Mouse (Mus musculus) liver, embryonic 16.5 days (tissue): Measurements from ENCODE around the gene Kptn. TPM values are rescaled to one million over a fixed set of nuclear protein-coding genes. Genes with fewer than 3 reads are reported as not detected.

ENCODE experiments used
- ATAC-seq: fragments of 200-750 bp; cut with Nextera tagmentation; 2 replicates; pipeline ENCODE4 v1.8.0; 2017; ENCODE audit warnings: low read depth, mild to moderate bottlenecking, moderate number of reproducible peaks, moderate library complexity
- H3K27ac ChIP-seq: fragments of 300-500 bp; sonication (generic); 2 replicates; pipeline ENCODE4 v1.5.1; 2014; ENCODE audit warnings: mild to moderate bottlenecking, low read length
- H3K27me3 ChIP-seq: fragments of 300-500 bp; sonication (generic); 2 replicates; pipeline ENCODE4 v1.6.1; 2014; ENCODE audit warnings: low read depth, low read length, mixed read lengths; ENCODE audit not compliant: control insufficient read depth, insufficient read depth
- H3K36me3 ChIP-seq: fragments of 300-500 bp; sonication (generic); 2 replicates; pipeline ENCODE4 v1.6.1; 2014; ENCODE audit warnings: mild to moderate bottlenecking; ENCODE audit not compliant: control insufficient read depth, insufficient read depth
- H3K4me1 ChIP-seq: fragments of 300-500 bp; sonication (generic); 2 replicates; pipeline ENCODE4 v1.6.1; 2014; ENCODE audit warnings: low read depth, low read length, mixed read lengths; ENCODE audit not compliant: control insufficient read depth
- H3K4me2 ChIP-seq: fragments of 300-500 bp; sonication (generic); 2 replicates; pipeline ENCODE4 v1.6.1; 2014; ENCODE audit warnings: low read depth, low read length, mixed read lengths
- H3K4me3 ChIP-seq: fragments of 300-500 bp; sonication (generic); 2 replicates; pipeline ENCODE4 v1.5.1; 2014; ENCODE audit warnings: low read depth, mild to moderate bottlenecking, low read length
- H3K9ac ChIP-seq: fragments of 300-500 bp; sonication (generic); 2 replicates; pipeline ENCODE4 v1.6.1; 2014; ENCODE audit warnings: low read depth, low read length
- H3K9me3 ChIP-seq: fragments of 300-500 bp; sonication (generic); replicated peaks from 2 replicates; pipeline ENCODE4 v1.6.1; 2016; ENCODE audit warnings: low read length; ENCODE audit not compliant: control insufficient read depth
- WGBS: fragments of 180-500 bp; shearing (Covaris S2); extraction: QIAGEN DNeasy Blood & Tissue Kit; methylation state at CpG from one replicate; pipeline ENCODE4 v1.1.7; 2014; ENCODE audit not compliant: insufficient replicate concordance; 5-methylcytosine and 5-hydroxymethylcytosine counted together
- polyA plus RNA-seq: library from polyadenylated mRNA; unstranded; fragments of >200 nt; fragmentation: Nextera tagmentation; extraction: Ambion mirVana; gene quantifications from 2 replicates; pipeline ENCODE4 v1.2.1, GENCODE M21; 2015

The Kptn gene
- polyA plus RNA-seq, 1 experiment from 2014 or later, result 7.8 TPM

DNA sequence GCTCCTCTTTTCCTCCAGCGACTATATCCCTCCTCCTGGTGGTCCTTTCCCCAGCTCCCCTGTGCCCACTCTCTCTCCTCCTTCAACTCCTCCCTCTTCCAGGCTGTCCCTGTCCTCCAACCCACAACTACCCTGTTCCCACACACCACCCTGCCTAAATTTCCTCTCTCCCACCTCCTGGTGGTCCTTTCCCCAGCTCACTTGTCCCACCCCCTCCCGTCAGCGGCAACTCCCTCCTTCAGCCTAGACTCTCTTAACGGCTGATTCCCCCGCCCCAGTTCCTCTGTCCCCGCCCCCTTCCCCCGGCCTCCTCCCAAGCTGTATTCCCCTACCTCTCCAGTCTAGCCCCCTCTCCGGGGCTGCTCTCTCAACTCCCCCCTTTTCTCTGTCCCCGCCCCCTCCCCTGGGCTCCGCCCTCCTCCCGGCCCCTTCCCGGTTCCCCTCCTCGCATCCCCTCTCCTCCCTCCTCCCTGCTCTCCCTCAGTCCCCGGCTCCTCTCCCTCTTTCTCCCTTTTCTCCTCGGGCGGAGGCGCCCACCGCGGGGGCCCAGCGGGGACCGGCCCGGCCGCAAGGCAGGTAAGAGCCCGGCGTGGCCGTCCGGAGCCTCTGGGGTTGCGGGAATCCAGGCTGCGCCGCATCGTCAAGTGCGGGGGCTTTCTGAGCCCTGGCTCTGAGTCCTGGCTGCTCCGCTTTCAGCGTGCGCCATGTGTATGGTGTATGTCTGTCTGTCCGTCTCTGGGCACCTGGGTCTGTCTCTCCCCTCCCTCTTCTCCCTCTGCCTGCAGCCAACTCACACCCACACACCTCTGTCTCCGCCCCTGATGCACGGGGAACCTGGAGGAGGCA lies 10.4 kb downstream of the Kptn start:
- Histone ChIP-seq H3K9me3 (no peaks in the 10 kb centered on the region), H3K36me3 (no peaks in the 10 kb centered on the region), H3K4me2 (peak overlapping the region; percentile 58), H3K4me1 (no peaks in the 10 kb centered on the region; the same call in 1 of the 2 replicates), H3K9ac (no peak overlapping the region), H3K4me3 (peak overlapping the region; percentile 36), H3K27me3 (peaks cover 32% of the 10 kb centered on the region), H3K27ac (no peak overlapping the region)
- ATAC-seq, result peak; percentile 30; the same call in 1 of the 2 replicates
- 1% methylated on average over 37 of the region's 38 CpGs for WGBS

DNA sequence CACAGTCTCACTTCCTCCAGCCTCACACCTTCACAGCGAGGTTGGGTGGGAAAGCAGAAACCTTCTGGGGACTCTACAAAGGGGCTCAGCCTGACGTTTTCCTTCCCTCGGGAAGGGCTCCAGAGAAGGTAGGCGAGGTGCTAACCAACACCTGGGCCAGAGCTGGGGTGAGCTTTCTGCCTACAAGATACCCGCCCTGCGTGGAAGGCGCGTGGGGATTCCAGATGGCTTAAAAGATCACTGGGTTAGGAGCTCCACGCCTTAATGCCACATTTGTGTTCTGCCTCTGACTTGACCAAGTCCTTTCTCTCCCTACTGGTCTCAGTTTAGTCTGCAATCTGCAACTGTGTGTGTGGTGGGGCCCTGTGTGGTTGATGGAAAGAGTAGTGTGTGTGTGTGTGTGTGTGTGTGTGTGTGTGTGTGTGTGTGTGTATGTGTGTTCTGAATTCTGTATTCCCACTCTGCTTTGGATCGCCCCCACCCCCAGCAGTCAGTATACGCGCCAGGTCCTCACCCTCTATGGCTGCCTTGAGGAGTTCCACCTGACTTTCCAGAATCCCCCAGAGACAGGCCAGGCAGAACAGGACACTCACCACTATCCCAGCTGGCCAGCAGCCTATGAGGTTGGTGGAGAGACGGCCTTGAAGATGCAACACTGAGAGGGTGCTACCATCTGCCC lies 11.4 kb downstream of the Kptn start:
- Histone ChIP-seq H3K27ac (no peak overlapping the region), H3K4me3 (no peak overlapping the region), H3K9ac (no peak overlapping the region), H3K36me3 (no peaks in the 10 kb centered on the region), H3K27me3 (peaks cover 32% of the 10 kb centered on the region), H3K4me1 (no peaks in the 10 kb centered on the region; the same call in 1 of the 2 replicates), H3K9me3 (no peaks in the 10 kb centered on the region), H3K4me2 (no peak overlapping the region)
- no peak for ATAC-seq
- 30% methylated on average over 13 of the region's 13 CpGs for WGBS

DNA sequence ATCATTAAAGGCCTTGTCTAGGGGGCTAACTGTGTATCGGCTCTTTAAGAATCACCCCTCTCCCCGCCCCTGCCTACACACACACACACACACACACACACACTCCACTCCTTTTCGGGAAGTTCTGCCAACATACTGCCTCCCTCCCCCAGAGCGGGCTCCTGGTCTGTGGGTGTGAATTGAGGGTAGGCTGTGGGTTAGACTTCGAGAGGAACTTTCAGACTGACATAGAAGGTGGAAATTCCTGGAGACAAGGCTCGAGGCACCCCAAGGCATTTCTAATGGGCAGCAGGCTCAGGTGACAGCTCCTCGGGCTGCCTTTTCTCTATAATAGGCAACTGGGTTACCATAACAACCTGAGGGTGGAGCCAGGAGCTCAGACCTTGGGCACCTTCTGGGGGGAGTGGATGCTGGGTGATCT lies 12.5 kb downstream of the Kptn start:
- no peaks in the 10 kb centered on the region for H3K9me3 ChIP-seq
- ATAC-seq, result no peak
- H3K27me3 ChIP-seq, result peaks cover 32% of the 10 kb centered on the region
- H3K36me3 ChIP-seq, result no peaks in the 10 kb centered on the region
- no peak overlapping the region for H3K4me3 ChIP-seq
- H3K4me2 ChIP-seq, result no peak overlapping the region
- H3K27ac ChIP-seq, result no peak overlapping the region
- H3K4me1 ChIP-seq, result no peaks in the 10 kb centered on the region; the same call in 1 of the 2 replicates
- no peak overlapping the region for H3K9ac ChIP-seq
- WGBS, result 7% methylated on average over 7 of the region's 7 CpGs

DNA sequence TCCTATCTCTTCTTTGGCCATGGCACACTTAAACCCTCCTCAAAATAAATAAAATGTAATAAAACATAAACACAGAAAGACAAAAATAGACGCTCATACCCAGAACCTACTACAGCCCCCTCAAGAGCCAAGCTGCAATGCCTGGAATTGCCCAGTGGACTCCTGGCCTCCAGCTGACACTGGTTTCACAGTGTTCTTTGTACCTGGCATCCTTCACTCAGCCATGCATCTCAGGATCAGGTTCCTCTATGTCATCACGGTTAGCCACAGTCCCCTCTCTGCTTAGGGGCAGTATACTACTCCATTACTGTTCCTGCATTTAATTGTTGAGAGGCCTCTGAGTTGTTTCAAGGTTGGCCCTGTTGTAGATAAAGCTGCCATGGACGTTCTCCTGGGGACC lies 13.2 kb downstream of the Kptn start:
- Histone ChIP-seq H3K9ac (no peak overlapping the region), H3K4me3 (no peak overlapping the region), H3K9me3 (no peaks in the 10 kb centered on the region), H3K27ac (no peak overlapping the region), H3K4me1 (no peaks in the 10 kb centered on the region; the same call in 1 of the 2 replicates), H3K27me3 (peaks cover 32% of the 10 kb centered on the region), H3K36me3 (no peaks in the 10 kb centered on the region), H3K4me2 (no peak overlapping the region)
- WGBS, result 52% methylated on average over 3 of the region's 3 CpGs
- no peak for ATAC-seq

DNA sequence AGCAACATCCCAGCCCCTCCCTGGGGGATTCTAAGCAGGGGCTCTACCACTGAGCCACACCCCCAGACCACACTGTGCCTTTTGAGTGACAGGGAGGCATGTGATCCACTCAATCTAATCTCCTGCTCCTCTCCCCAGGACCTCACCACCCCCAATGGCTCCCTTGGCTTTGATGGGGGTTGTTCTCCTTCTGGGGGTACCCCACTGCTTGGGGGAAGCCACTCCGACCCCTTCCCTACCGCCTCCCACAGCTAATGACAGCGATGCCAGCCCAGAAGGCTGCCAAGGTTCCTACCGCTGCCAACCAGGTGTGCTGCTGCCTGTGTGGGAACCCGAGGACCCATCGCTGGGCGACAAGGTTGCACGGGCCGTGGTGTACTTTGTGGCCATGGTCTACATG lies 14.0 kb downstream of the Kptn start:
- H3K9ac ChIP-seq, result no peak overlapping the region
- no peaks in the 10 kb centered on the region for H3K9me3 ChIP-seq
- 79% methylated on average over 9 of the region's 9 CpGs for WGBS
- H3K27ac ChIP-seq, result no peak overlapping the region
- H3K36me3 ChIP-seq, result no peaks in the 10 kb centered on the region
- H3K4me1 ChIP-seq, result no peaks in the 10 kb centered on the region; the same call in 1 of the 2 replicates
- peaks cover 32% of the 10 kb centered on the region for H3K27me3 ChIP-seq
- H3K4me3 ChIP-seq, result no peak overlapping the region
- ATAC-seq, result no peak
- no peak overlapping the region for H3K4me2 ChIP-seq

DNA sequence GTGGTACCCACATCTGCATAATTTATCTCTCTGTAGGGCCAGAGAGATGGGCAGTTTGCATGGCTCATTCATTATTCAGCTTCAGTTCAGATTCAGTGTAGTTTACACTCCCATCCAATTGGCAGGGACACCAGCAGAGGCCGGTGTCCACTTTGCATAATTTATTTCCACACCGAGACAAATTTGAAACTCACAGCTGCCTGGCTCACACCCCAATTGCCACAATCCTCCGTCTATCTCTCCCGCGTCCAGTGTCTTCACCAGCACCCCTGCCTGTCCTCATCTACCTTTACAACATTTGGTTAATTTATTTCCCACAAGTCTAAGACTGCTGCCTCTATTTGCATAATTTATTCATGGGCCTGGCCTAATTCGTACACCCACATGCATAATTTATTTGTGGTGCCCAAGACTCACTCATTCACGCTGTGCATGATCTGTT lies 15.3 kb downstream of the Kptn start:
- 47% methylated on average over 7 of the region's 7 CpGs for WGBS
- Histone ChIP-seq H3K9ac (no peak overlapping the region), H3K27me3 (peaks cover 27% of the 10 kb centered on the region), H3K4me3 (no peak overlapping the region), H3K36me3 (no peaks in the 10 kb centered on the region), H3K27ac (no peak overlapping the region), H3K9me3 (no peaks in the 10 kb centered on the region), H3K4me1 (no peaks in the 10 kb centered on the region; the same call in 1 of the 2 replicates), H3K4me2 (no peak overlapping the region)
- no peak for ATAC-seq

DNA sequence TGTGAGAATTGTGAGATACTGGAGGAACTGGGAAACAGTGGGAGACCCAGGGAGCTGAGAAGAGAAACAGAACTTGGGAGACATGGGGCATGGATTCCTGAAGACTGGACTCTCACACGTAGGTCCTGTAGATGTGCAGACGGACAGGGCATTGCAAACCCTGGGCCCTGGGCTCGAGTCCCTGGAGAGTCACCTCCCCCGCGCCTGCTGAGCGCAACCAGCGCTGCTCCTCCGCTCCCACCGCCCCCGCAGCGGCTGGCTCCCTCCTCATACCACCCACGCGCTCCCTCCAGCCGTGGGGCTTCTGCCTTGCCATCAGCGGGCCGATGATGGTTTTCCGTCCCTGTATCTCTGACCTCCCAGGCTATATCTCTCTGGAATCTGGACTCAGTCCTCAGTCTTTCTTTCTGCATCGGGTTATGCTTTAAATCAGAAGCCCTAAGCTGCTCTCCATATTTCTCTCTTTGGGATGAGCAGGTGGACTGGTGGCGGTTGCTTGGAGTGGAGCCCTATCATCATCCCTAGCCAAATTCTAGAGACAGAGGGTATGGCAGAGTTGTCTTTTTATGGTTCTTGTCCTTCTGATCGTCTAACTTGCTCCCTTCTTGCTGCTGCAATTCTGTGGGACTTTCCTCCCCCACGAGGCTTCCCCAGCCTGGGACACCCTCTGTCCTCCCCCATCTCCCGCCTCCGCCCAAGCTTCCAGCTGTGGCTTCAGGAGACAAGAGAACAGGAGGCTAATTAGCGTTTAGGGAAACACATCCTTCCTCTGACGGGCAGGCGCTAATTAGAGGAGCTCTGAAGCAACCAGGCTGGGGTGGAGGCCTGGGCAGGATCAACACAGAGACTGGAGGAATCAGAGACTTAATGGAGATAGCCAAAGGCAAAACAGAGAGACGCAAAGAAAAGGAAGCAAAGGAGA lies 27.1 kb downstream of the Kptn start:
- Histone ChIP-seq H3K4me3 (no peak overlapping the region), H3K27me3 (peaks cover 8% of the 10 kb centered on the region), H3K4me1 (no peaks in the 10 kb centered on the region), H3K9me3 (no peaks in the 10 kb centered on the region), H3K36me3 (no peaks in the 10 kb centered on the region), H3K4me2 (no peak overlapping the region), H3K27ac (no peak overlapping the region), H3K9ac (no peak overlapping the region)
- ATAC-seq, result no peak
- WGBS, result 25% methylated on average over 27 of the region's 27 CpGs

DNA sequence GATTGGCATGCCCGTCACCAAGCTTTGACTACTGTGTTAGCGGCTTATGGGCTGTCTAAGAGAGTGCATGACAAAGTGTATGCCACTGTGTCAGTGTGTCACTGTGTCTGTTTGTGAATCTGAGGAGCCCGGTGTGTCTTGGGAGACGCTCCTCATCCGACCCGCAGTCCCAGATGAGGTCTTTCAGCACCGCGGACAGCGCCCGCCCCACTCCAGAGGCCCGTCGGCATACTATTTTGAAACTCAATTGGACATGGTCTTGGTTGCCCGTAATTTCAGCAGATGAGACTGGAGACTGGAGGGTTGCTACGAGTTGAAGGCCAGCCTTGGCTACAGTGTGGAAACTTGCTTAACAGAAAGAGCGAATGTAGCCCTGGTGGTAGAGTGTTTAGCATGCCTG lies 27.9 kb downstream of the Kptn start:
- H3K27me3 ChIP-seq, result peaks cover 8% of the 10 kb centered on the region
- no peak for ATAC-seq
- H3K36me3 ChIP-seq, result no peaks in the 10 kb centered on the region
- no peaks in the 10 kb centered on the region for H3K9me3 ChIP-seq
- no peak overlapping the region for H3K27ac ChIP-seq
- 14% methylated on average over 15 of the region's 15 CpGs for WGBS
- H3K4me2 ChIP-seq, result no peak overlapping the region
- H3K4me1 ChIP-seq, result no peaks in the 10 kb centered on the region
- no peak overlapping the region for H3K4me3 ChIP-seq
- no peak overlapping the region for H3K9ac ChIP-seq
